Mouse (Mus musculus): ENCODE data around the gene Vps37c.
A peak's percentile ranks its signal among the peaks of the same experiment; 100 is the strongest.

The Vps37c gene

DNA sequence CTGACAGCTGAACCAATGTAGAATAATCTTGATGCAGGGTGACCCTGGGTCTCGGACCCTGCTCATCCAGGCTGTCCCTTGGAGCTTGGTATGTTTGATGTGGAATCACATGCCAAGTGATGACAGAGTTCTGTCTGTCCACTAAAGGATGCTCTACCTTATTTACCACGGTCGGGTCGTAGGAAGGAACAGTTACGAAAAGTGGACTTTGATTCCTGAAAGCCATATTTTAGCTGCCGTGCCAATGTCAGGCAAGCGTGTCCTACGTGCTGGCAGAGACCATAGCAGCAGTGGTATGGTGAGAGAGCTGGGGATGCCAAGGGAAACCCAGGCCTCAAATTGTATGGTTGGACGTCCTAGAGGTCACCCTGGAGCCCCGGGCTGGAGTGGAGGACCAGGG lies 25.0 kb downstream of the Vps37c start:
- DNase-seq (ENCODE audit: extremely low spot score), result no peak

DNA sequence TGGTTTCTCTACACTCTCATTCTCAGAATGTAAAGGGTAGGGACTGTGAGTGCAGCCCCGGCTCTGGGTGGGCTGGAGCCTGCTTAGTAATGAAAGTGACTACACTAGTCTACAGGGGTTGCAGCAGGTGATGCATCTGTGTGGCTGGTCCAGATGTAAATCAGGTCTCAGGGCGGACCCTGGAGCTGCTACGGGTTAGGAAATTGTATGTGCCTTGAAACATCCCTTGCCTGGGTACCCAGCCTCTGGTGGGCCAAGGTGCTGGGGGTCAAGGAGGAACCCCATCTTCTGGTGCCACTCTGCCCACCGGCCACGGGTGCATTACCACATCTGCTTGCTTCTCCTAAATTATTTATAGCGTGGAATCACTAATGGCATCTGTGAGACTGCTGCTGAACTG lies 25.6 kb downstream of the Vps37c start:
- DNase-seq (ENCODE audit: extremely low spot score), result no peak

DNA sequence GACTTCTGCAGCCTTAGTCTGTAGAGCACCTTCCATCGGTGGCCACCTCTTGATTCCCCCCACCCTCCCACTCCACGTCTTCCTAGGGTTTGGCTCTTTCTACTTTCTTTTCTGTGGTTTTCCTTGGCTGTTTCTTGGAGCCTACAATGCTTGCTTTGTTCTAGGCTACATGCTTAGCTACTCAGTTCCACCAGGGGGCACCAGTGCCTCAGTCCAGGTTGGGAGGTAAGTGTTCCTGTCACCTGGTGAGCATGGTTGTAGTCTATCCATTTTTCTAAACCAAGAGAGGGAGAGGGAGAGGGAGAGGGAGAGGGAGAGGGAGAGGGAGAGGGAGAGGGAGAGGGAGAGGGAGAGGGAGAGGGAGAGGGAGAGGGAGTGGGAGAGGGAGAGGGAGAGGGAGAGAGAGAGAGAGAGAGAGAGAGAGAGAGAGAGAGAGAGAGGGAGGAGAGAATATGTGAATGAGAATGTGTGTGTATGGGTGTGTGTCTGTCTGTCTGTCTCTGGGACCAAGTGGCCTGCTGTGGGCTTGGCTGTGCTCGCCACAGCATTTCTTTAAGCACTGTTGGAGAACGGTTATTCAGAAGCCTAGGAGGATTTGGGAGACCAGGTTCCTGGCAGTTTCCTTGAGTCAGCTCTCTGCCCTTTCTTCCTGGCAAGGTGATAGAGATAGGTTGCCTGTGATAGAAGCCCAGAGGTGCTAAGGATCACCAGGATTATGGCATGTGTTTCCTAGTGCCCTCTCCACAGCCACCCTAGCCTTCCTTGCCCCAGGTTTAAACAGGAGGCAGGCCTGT lies 26.3 kb downstream of the Vps37c start:
- DNase-seq (ENCODE audit: extremely low spot score), result peak; percentile 71

DNA sequence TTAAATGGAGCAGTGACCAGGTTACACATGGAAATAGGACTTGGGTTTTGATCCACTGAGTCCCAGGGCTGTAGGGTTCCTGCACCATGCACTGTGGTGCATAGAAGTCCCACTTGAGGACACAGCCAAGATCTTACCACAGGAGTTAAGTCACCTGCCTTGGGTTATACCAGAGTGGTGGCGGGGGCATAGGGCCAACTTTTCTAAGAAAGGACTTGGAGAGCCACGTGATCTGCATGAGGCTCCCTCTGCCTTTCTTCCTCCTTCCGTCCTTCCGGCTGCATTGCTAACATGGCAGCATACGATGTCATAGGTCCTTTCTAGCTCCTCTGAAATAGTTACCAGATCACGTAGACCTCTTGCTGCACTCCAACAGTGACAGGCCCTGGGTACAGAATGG lies 26.9 kb downstream of the Vps37c start:
- no peak for DNase-seq (ENCODE audit: extremely low spot score)

DNA sequence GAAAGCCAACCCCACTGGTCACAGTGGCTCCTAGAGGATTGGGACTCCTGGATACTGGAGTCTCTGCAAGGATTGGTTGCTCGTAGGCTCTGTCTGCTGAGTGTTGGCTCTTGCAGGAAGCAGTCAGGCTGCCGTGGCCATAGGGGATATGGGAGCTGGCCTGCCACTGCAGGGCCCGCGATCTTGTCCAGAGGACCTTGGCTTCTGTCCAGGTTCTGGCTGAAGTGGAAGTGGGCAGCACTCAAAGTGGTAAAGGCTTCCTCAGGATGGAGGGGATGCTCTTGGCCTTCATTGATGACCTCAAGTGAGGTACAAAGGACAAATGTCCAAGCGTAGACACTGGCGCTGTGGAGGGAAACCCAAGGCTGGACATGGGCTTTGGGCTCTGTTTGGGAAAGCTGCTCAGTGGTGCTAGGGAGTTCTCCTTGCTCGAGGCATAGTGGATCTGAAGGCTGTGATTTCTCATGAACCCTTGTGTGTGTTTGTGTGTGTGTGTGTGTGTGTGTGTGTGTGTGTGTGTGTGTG lies 29.8 kb downstream of the Vps37c start:
- DNase-seq (ENCODE audit: extremely low spot score), result no peak

DNA sequence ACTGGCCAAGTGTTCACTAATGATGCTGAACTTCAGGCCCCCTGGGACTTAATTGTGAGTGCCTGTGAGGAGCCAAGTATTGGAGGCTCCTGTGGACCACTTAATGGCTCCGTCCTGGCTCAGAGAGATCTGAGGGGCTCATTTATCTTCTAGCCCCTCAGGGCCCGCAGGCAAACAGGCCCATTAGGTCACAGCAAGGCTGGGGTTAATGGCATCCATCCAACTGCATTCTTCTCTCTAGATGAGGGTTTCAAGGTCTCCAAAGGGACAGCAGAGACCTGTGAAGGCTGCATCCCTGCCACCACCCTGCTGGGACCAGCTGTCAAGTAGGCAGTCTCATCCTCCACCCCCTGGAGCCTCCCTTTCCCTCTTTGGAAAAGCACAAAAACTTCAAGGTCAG lies 31.2 kb downstream of the Vps37c start:
- no peak for DNase-seq (ENCODE audit: extremely low spot score)

DNA sequence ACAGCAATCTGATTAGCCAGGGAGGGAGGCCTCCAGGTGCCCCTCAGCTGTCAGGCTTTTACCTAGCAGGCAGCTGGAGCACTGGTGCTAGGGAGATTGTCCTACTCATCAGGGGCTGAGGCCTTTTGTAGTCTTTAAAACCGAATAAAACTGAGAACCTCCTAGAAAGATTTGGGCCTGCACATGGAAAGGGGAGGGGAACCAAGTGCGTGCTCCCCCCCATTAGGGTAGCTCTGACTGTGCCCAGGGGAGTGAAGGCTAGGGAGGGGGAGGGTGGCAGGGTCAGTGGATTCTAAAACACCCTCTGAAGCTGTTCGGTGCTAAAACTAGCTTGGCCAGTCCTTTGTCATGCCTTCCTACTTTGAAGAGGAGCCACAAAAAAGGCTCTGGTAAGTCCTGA lies 32.0 kb downstream of the Vps37c start:
- DNase-seq (ENCODE audit: extremely low spot score), result peak; percentile 16

DNA sequence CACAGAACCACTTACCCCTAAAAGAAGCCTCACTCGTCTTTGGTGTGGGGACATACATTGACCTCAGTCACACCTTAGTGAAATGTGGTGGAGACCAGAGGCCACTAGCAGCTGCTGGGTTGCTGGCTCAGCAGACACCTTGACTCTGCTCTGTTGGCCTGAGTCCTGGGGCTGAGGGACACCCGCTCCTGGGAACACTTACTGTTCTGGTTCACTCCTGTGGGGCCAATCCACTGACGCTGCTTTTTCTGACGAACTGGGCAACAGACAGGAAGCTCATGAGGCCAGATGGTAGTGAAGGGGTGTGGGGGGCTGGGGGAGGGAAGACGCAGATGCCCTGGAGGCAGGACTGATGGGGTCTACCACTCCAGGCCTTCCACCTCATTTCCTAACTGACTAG lies 32.5 kb downstream of the Vps37c start:
- DNase-seq (ENCODE audit: extremely low spot score), result no peak

DNA sequence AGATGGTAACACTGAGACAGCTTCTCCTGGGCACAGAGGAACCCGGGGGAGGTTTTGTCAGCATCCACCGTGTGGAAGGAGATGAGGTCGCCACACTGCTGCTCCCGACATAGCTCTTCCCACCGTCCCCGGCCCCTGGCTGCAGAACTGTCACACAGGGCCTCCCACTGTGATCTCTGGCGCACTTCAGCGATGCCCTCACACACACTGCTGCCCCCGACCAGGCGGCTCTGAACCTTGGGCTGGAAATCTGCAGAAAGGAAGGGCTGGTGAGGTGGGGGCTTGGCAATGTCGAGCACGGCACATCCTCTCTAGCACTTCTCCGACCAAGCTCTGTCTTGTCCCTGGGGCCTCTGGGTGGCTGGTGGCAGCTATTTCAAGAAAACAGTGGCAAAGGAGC lies 34.5 kb downstream of the Vps37c start:
- no peak for DNase-seq (ENCODE audit: extremely low spot score)

DNA sequence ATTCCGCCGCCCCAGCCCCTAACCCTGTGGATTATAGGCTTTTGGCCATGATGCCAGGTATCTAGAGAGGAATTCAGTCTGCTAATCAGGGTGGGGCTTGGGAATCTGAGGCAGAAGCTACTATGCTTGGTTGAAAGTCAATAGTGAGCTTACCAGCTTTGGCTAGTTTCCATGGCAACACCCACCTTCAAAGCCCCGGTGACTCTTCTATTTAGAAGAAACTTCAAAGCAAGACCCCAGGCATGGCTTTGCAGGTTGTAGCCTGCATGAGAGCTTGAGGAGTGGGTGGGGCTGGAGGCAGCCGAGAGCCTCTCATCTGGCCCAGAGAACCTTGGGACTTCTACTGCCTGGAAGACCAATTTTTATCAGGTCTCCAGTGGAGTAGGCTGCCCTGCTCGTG lies 35.1 kb downstream of the Vps37c start:
- no peak for DNase-seq (ENCODE audit: extremely low spot score)

DNA sequence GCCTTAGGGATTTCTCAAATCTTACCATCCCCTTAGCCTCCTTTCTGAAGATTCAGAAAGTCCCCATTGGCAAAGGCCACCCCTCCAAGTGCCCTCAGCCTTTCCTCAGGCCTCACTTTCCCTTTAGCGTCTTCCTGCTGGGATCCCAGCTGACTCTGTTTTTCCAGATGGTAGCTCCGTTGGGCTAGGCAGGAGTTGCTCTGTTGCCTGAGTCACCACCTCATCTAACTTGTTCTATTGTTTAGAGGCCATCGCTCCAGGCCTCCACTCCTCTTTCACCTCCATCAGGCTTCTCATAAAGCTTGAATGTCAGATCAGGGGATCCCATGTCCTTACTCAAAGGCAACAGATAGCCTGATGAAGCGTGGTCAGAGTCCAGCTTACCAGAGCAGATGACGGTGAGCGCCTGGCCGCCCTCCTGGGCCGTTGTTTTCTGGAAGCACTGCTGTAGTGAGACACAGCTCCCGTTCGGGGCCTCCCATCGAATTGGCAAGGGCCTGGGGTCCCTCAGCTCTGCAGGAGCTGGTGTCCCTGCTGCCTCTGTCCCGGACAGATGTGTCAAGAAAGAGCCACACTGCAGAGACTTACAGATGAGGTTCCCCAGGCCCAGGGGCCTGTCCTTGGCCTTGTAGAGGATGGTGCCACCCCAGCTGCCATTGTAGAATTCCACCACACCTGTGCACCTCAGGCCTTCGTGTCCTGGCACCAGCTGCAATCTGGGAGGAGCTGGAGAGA lies 36.3 kb downstream of the Vps37c start:
- no peak for DNase-seq (ENCODE audit: extremely low spot score)

DNA sequence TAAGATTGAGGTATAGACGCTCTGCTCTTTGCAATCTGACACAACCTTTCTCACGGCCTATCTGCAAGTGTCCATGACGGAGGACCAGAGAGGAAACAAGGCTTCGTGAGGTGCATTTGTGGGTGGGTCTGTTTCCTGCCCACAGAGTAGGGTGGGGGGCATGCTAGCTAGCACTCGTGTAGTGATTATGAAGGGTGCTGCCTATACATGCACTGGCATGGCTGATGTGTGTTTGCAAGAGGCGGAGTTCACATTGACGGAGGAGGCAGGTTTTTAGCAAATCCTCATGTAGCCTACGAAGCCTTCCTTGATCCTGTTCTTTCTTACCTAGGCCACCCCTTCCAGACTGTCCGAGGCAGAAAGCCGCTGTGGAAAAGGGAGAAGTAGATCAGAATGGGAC lies 41.4 kb downstream of the Vps37c start:
- DNase-seq (ENCODE audit: extremely low spot score), result no peak

DNA sequence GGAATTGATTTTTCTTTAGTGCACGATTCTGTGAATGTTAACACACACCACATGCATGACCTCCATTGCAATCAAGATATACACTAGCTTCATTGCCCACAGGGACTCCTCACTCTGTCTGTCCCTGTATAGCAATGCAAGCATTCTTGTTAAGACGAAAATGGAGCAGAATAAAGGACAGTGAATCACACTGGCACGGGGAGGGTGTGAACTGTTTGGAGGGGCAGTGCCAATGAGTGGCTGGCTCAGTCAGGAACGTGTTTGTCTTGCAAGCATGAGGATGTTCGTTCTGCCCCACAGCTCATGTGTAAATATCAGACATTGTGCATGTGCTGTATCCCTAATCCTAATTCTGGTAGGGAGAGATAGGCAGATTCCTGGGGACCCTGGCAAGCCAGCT lies 41.9 kb downstream of the Vps37c start:
- no peak for DNase-seq (ENCODE audit: extremely low spot score)

DNA sequence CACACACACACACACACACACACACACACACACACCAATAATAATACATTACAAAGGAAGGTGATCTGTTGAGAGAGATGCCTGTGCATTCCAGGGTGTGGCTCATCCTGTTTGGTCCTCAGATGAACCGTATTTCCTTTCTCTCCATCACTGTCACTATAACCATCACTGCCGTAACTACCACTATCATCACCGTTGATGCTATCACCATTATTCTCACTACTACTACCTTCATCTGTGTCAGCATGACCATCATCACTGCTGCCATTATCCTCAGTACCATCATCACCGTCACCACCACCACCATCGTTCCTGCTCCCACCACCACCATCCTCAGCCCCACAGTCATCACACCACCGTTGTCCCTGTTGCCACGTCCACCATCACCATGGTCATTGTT lies 43.4 kb downstream of the Vps37c start:
- no peak for DNase-seq (ENCODE audit: extremely low spot score)

DNA sequence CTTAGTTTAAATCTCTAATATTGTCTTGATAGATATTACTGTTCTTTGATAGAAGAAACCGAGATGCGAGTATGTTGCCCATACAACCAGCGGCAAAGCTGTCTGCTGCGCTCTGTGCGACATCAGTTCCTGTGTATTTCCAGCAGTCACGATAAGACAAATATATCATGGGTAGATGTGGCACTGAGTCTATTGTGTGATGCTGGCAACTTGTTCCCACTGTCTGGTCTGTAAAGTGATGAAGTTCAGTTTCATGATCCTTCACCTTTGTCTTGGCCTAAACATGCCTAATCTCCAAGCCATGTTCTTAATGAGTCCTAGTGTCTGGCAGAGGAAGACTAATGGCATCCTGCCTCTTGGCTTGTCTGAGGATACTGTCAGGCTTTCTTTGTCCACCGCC lies 44.2 kb downstream of the Vps37c start:
- no peak for DNase-seq (ENCODE audit: extremely low spot score)

DNA sequence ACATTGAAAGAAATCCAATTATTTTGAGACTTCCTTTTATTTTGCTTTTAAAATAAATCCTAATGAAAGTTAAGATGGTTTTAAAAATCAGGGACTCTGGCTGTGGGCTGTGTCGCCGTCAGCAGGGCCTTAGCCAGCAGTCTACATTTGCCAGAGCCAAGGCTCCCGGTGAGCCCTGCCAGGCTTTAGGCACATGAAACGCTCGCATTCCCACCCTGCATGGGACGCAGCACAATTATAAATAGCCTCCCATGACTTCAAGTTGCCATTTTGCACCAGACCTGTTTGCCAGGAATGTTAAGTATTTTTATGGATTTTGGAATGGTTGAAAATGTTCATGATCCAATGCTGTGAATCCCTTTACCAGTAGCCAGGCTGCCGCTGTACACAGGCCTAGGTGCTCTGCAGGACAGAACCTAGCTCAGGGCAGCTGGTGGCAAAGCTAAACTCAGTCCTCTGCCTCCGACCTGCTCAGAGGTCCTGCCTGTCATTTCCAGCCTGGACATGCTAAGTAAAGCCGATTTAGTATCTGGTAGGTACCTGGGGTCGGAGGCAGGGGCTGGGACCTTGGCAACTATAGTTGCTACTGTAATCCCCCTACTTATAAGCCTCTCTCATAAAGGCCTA lies 45.1 kb downstream of the Vps37c start:
- no peak for DNase-seq (ENCODE audit: extremely low spot score)

DNA sequence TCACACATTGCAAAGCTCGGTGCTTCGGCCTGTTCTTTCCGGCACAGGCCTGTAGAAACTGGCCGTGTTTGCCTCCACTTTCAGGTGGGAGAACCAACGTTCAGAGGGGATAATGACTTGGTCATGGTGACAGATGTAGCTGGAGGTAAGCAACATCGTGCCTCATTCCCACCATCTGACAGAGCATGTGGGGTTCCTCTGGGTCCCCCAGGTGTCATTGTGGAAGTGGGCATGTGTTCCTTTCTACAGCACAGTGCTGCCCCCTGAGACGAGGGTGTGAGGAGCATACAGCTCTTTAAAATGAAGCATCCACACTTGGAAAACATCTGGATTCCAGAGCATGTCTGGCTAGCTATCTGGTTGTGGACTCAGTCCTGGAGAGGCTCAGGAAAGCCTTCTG lies 46.0 kb downstream of the Vps37c start:
- no peak for DNase-seq (ENCODE audit: extremely low spot score)

DNA sequence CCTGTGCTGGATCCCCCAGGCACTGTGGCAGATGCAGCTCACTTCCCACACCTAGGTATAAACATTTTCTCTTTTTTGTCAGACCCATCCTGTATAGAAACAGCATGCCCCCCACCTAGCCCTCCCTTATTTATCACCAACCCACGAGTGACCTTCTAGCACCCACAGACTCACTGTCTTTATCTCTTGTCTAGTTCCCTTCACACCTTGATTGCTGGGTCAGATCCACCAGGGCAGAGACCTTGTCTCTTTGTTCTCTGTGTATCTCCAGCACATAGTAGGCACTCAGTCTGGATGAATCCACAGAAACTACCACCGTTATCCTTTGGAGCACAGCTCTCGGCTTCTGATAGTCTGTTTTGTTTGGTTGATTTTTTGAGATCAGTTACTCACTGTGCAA lies 46.5 kb downstream of the Vps37c start:
- DNase-seq (ENCODE audit: extremely low spot score), result no peak

DNA sequence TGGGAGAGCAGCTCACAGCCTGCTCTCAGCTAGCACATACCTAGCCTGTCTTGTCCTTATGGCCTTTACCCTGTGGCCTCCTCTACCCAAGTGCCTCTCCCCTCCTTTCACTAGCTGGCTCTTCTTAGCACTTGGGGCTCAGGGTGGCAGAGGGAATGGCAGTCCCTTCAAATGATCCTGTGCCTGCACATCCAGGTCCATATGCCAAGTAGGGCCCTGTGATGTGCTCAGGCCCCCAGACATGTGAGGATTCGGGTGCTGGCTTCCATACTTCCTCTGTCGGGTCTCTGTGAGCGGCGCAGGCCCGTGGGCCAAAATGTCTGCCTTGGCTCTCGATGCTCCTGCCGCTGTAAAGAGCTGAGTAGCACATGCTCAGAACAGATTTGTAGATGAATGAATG lies 47.3 kb downstream of the Vps37c start:
- no peak for DNase-seq (ENCODE audit: extremely low spot score)

DNA sequence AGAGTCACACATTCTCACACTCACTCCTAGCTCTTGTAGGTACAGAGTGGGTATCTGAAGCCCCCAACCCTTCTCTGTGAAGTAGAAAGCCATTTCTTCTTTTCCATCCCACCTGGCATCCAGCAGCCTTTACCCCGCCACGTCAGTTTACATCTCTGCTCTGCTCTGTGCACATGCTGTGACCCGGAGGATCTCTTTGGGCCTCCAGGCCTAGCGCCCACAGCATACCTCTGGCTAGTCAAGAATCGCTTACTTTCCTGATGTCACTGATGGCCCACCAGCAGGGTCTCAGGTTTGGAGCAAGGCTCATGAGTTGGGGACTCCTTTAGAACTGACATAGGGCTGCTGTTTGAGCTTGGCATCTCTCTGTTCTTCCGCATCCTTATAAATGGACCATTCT lies 49.5 kb downstream of the Vps37c start:
- DNase-seq (ENCODE audit: extremely low spot score), result no peak

DNA sequence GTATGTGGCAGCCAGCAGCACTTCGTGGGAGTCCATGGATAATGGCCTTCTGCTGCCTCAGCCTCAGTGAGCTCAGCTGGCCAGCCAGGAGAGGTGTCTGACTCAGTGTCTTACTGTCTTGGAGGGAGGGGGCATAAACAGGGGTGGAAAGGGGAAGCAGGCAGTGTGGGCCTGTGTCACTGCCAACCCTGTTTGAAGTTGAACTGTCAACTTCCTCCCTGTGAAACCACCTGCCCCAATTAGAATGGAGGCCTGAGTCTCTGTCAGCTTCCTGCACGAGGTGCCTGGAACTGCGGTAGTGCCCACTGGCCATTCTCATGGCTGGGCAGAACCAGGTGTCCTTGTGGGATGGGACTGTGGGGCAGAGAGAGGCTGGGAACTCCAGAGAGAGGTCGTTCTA lies 50.3 kb downstream of the Vps37c start, which contains the start of gene Cd5:
TSS of gene Cd5 (minus strand) at position 192 of the 400 bp plus-strand sequence.
- no peak for DNase-seq (ENCODE audit: extremely low spot score)

DNA sequence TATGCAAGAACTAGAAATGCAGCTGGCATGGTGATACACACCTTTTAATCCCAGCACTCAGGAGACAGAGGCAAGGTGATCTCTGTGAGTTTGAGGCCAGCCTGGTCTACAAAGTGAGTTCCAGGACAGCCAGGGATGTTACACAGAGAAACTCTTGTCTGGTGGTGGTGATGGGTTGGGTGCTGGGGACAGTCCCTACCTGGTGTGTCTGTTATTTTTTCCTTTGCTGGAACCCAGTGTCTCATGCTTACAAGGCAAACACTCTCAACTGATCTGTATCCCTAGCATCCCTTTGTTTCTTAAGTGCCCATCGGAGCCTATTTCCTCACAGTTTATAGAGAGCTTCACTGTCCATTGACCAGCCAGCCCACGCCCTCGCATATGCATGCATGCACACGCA lies 51.4 kb downstream of the Vps37c start:
- no peak for DNase-seq (ENCODE audit: extremely low spot score)

Data from embryo, embryonic 9.5 days (tissue).